Comparison of ENCODE assay signal across 16 mouse cellular contexts in genomic region chr13:102595602-102596001, GRCm38 (mm10).
DNase-seq lines count a peak whose midpoint lies in the region; TF ChIP-seq lines count a peak whose summit lies in the region.
"Had no signal": no experiment of that assay in that cellular context is flagged by ENCODE, and none has a peak within 500 bp of the region (broad histone marks: within the 10 kb centered on the region; RNA-seq: fewer than 3 reads in every experiment).

No protein-coding gene starts in this region.

- intact Hi-C loops in heart, postnatal 36 days (cut with DNase I) = loop anchor here (10.0 kb wide), 1 partner anchor 241 kb away; no protein-coding TSS in a partner anchor
- intact Hi-C loops in left cerebral cortex, adult 2 months (cut with DNase I) = no loop called here
- intact Hi-C loops in left cerebral cortex, postnatal 10 days (cut with DNase I) = no loop called here

- no peak overlapping the region for H3K4me3 ChIP-seq in left cerebral cortex, adult 2 months
- H3K4me3 ChIP-seq: embryonic facial prominence, embryonic 12.5 days; forebrain, embryonic 10.5 days; hindbrain, embryonic 15.5 days; neural tube, embryonic 13.5 days had no signal

- H3K27ac ChIP-seq in left cerebral cortex, adult 2 months = peak overlapping the region; percentile 73
- H3K27ac ChIP-seq: embryonic facial prominence, embryonic 12.5 days; forebrain, embryonic 10.5 days; hindbrain, embryonic 15.5 days; neural tube, embryonic 13.5 days had no signal

- peak; percentile 54 to 64 for DNase-seq in heart, adult 18-20 months
- DNase-seq in heart, postnatal 36 days = no peak
- peak in 1 of 2 experiments; percentile 33 for DNase-seq in left cerebral cortex, adult 2 months (ENCODE audit: extremely low spot score in 1 of 2, low spot score in 2 of 2)
- no peak for DNase-seq in left cerebral cortex, postnatal 10 days (ENCODE audit: extremely low spot score in 1 of 2, low spot score in 2 of 2)
- DNase-seq in Muller cell, postnatal 12 days (ENCODE audit: inconsistent ontology term) = peak; percentile 75
- DNase-seq in left cerebral cortex, adult 9 months (ENCODE audit: low spot score in 2 of 2) = peak; percentile 52 to 75
- DNase-seq in adrenal gland, postnatal 36 days = no peak
- DNase-seq in adrenal gland, postnatal 14 days = no peak
- DNase-seq: gastrocnemius, postnatal 14 days; kidney, adult 9 months; lung, postnatal 10 days; retina, postnatal 1 day had no signal

- TF ChIP-seq CTCF in left cerebral cortex, adult 2 months (IDR thresholded peaks at IDR 0.05) = no peak

Comparison
In these comparisons a context has a peak if more than half of its experiments do, and no peak if none do; other contexts are left out.
1. DNase-seq: peak in heart, adult 18-20 months (2 of 2), Muller cell, postnatal 12 days (single experiment) and left cerebral cortex, adult 9 months (2 of 2); none in heart, postnatal 36 days (0 of 2), left cerebral cortex, postnatal 10 days (0 of 2), adrenal gland, postnatal 36 days (0 of 2) and adrenal gland, postnatal 14 days (single experiment).